Mouse (Mus musculus): ENCODE data around the gene Terb2. TPM values are rescaled to one million over a fixed set of nuclear protein-coding genes. Genes with fewer than 3 reads are reported as not detected.

Terb2 gene
- total and polyA plus RNA-seq, 3 experiments, result not detected

GRCm38 (mm10) chr2:122241935-122242334 lies 55.9 kb downstream of the Terb2 start:
- Histone ChIP-seq H3K27ac (ENCODE audit: control insufficient read depth, low read depth, low read length) (no peak overlapping the region), H3K79me2 (ENCODE audit: control insufficient read depth, insufficient read depth, low read length, poor library complexity) (peaks cover 4% of the 10 kb centered on the region; the same call in 1 of the 2 replicates), H3K4me3 (ENCODE audit: control insufficient read depth in 1 of 2, insufficient read depth in 1 of 2, low read depth in 2 of 2, low read length in 2 of 2) (no peak overlapping the region), H3K9me3 (replicated peaks; ENCODE audit: insufficient read depth, low read length) (no peaks in the 10 kb centered on the region), H3K9ac (ENCODE audit: control insufficient read depth, low read depth, low read length, poor library complexity, severe bottlenecking) (no peak overlapping the region), H3K4me1 (ENCODE audit: control insufficient read depth in 1 of 2, insufficient read depth in 2 of 2, low read length in 2 of 2) (peaks cover 5 to 17% of the 10 kb centered on the region in 2 experiments), H3K27me3 (ENCODE audit: control insufficient read depth in 1 of 2, insufficient read depth in 2 of 2, low read length in 2 of 2) (no peaks in the 10 kb centered on the region), H3K36me3 (ENCODE audit: control insufficient read depth in 1 of 2, insufficient read depth in 2 of 2, low read length in 2 of 2) (peaks cover 2 to 15% of the 10 kb centered on the region in 2 experiments; a peak in 3 of 4 replicates)
- DNase-seq (ENCODE audit: low read depth, low spot score), result peak; percentile 32
- TF ChIP-seq HCFC1 (IDR thresholded peaks at IDR 0.05; ENCODE audit: low read depth, low read length) (no peak), CTCF (IDR thresholded peaks at IDR 0.05 in 2 of 3, conservative IDR thresholded peaks at IDR 0.05 in 1 of 3; ENCODE audit: control insufficient read depth in 1 of 3, insufficient read depth in 1 of 3, low read depth in 2 of 3, low read length in 3 of 3, poor library complexity in 1 of 3, severe bottlenecking in 1 of 3) (no peak), ZKSCAN1 (IDR thresholded peaks at IDR 0.05; ENCODE audit: low read depth, low read length) (no peak), MAZ (IDR thresholded peaks at IDR 0.05; ENCODE audit: low read depth, low read length) (no peak), RAD21 (IDR thresholded peaks at IDR 0.05; ENCODE audit: low read depth, low read length) (no peak), UBTF (IDR thresholded peaks at IDR 0.05; ENCODE audit: borderline replicate concordance, insufficient read depth, low read depth, low read length) (no peak), ETS1 (IDR thresholded peaks at IDR 0.05; ENCODE audit: low read depth, low read length) (no peak), MYB (IDR thresholded peaks at IDR 0.05; ENCODE audit: low read depth, low read length) (no peak), NELFE (IDR thresholded peaks at IDR 0.05; ENCODE audit: low read depth, low read length) (no peak), POLR2A (IDR thresholded peaks at IDR 0.05; ENCODE audit: control insufficient read depth in 1 of 2, insufficient read depth in 1 of 2, low read depth in 1 of 2, low read length in 2 of 2, poor library complexity in 1 of 2) (no peak), TCF12 (IDR thresholded peaks at IDR 0.05; ENCODE audit: low read depth, low read length) (no peak), POLR2AphosphoS5 (IDR thresholded peaks at IDR 0.05; ENCODE audit: borderline replicate concordance, low read depth, low read length) (no peak), JUND (IDR thresholded peaks at IDR 0.05; ENCODE audit: low read depth, low read length) (no peak), TBP (IDR thresholded peaks at IDR 0.05; ENCODE audit: low read depth, low read length) (no peak), SIN3A (IDR thresholded peaks at IDR 0.05; ENCODE audit: low read length) (no peak), EP300 (IDR thresholded peaks at IDR 0.05; ENCODE audit: low read depth in 1 of 2, low read length in 2 of 2) (no peak), TAL1 (IDR thresholded peaks at IDR 0.05; ENCODE audit: low read length) (no peak), ZC3H11A (IDR thresholded peaks at IDR 0.05; ENCODE audit: low read depth, low read length) (no peak)

- DNase-seq (ENCODE audit: low read depth, low spot score), result peak; percentile 88
- peaks cover 2 to 18% of the 10 kb centered on the region in 2 experiments; a peak in 3 of 4 replicates for H3K36me3 ChIP-seq (ENCODE audit: control insufficient read depth in 1 of 2, insufficient read depth in 2 of 2, low read length in 2 of 2)
- TF ChIP-seq MXI1 (IDR thresholded peaks at IDR 0.05; ENCODE audit: low read depth, low read length), result peak; percentile 30; the same call in 1 of the 2 replicates
- TF ChIP-seq GATA1 (IDR thresholded peaks at IDR 0.05; ENCODE audit: low read depth, low read length), result peak; percentile 36; the same call in 1 of the 2 replicates
- no peak for TF ChIP-seq ETS1 (IDR thresholded peaks at IDR 0.05; ENCODE audit: low read depth, low read length)
- TF ChIP-seq ZC3H11A (IDR thresholded peaks at IDR 0.05; ENCODE audit: low read depth, low read length), result peak; percentile 70
- peak; percentile 74 to 92 (median 83) for TF ChIP-seq CTCF (IDR thresholded peaks at IDR 0.05 in 2 of 3, conservative IDR thresholded peaks at IDR 0.05 in 1 of 3; ENCODE audit: control insufficient read depth in 1 of 3, insufficient read depth in 1 of 3, low read depth in 2 of 3, low read length in 3 of 3, poor library complexity in 1 of 3, severe bottlenecking in 1 of 3)
- TF ChIP-seq RAD21 (IDR thresholded peaks at IDR 0.05; ENCODE audit: low read depth, low read length), result peak; percentile 69
- TF ChIP-seq TAL1 (IDR thresholded peaks at IDR 0.05; ENCODE audit: low read length), result peak; percentile 32; the same call in 1 of the 2 replicates
- no peak for TF ChIP-seq KAT2A (conservative IDR thresholded peaks at IDR 0.05; ENCODE audit: low read depth, low read length)
- peak; percentile 95 for TF ChIP-seq SMC3 (IDR thresholded peaks at IDR 0.05; ENCODE audit: low read depth, low read length)
- TF ChIP-seq MEF2A (IDR thresholded peaks at IDR 0.05; ENCODE audit: extremely low read depth, insufficient replicate concordance, low read depth, low read length, poor library complexity, severe bottlenecking), result no peak
- no peak for TF ChIP-seq USF1 (IDR thresholded peaks at IDR 0.05; ENCODE audit: low read depth, low read length)
- TF ChIP-seq GABPA (IDR thresholded peaks at IDR 0.05; ENCODE audit: low read depth, low read length), result no peak
- H3K27me3 ChIP-seq (ENCODE audit: control insufficient read depth in 1 of 2, insufficient read depth in 2 of 2, low read length in 2 of 2), result no peaks in the 10 kb centered on the region
- peaks cover 5 to 14% of the 10 kb centered on the region in 2 experiments for H3K4me1 ChIP-seq (ENCODE audit: control insufficient read depth in 1 of 2, insufficient read depth in 2 of 2, low read length in 2 of 2)
- H3K27ac ChIP-seq (ENCODE audit: control insufficient read depth, low read depth, low read length), result no peak overlapping the region
- H3K9me3 ChIP-seq (replicated peaks; ENCODE audit: insufficient read depth, low read length), result no peaks in the 10 kb centered on the region
- no peak overlapping the region for H3K9ac ChIP-seq (ENCODE audit: control insufficient read depth, low read depth, low read length, poor library complexity, severe bottlenecking)
- H3K79me2 ChIP-seq (ENCODE audit: control insufficient read depth, insufficient read depth, low read length, poor library complexity), result no peaks in the 10 kb centered on the region
- no peak overlapping the region for H3K4me3 ChIP-seq (ENCODE audit: control insufficient read depth in 1 of 2, insufficient read depth in 1 of 2, low read depth in 2 of 2, low read length in 2 of 2)
Measured at GRCm38 (mm10) chr2:122243671-122244131, 57.6 kb downstream of the Terb2 start.

All from MEL (cell line).